Mouse (Mus musculus): ENCODE measurements around the gene Pitpnm1. TPM values are rescaled to one million over a fixed set of nuclear protein-coding genes. Genes with fewer than 3 reads are reported as not detected.
"Not testable (repeated sequence)": the region's sequence is repeated elsewhere in the genome, so short reads cannot be mapped to it uniquely, and the experiment has no call there.

Gene Pitpnm1
- polyA plus RNA-seq, 1 experiment: 42.3 TPM

- Histone ChIP-seq H3K27me3 (ENCODE audit: control insufficient read depth, insufficient read depth, insufficient read length) (no peaks in the 10 kb centered on the region), H3K4me2 (ENCODE audit: low read depth) (no peak overlapping the region), H3ac (ENCODE audit: control insufficient read depth, insufficient read length) (no peak overlapping the region), H3K4me3 (no peak overlapping the region), H3K79me2 (ENCODE audit: control insufficient read depth, insufficient read depth) (no peaks in the 10 kb centered on the region), H3K36me3 (ENCODE audit: control insufficient read depth, insufficient read depth) (no peaks in the 10 kb centered on the region)
- no peak for TF ChIP-seq E2F4 (IDR thresholded peaks at IDR 0.05; ENCODE audit: insufficient read depth)
- TF ChIP-seq MAX (IDR thresholded peaks at IDR 0.05; ENCODE audit: low read depth): no peak
- TF ChIP-seq TCF3 (IDR thresholded peaks at IDR 0.05; ENCODE audit: insufficient read length, low read depth): no peak
- TF ChIP-seq MYOD1 (IDR thresholded peaks at IDR 0.05; ENCODE audit: control insufficient read depth in 1 of 3, insufficient read length in 2 of 3, low read depth in 2 of 3): no peak
- no peak for TF ChIP-seq POLR2AphosphoS2 (IDR thresholded peaks at IDR 0.05; ENCODE audit: insufficient read length, low read depth)
Measured at GRCm38 (mm10) chr19:4057962-4058361, 41.8 kb upstream of the Pitpnm1 start.

DNA sequence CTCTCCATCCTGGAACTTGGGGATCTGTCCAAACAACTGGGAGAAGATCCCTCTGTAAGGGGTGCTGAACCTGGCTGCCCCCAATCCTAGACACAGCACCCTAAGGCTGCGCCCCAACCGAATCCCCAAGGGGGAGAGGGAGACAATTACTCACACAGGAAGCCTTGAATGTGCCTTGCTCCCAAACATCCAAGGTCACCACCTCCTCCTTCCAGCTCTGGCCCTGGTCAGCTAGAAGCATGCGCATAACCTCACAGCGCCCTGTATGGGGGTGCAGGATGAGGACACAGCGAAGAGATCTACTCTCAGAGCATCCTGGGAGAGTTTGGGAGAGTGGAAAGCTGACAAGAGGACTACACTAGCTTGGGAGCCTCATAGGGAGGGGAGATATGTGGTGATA is 41.2 kb upstream of the Pitpnm1 start:
- no peaks in the 10 kb centered on the region for H3K79me2 ChIP-seq (ENCODE audit: control insufficient read depth, insufficient read depth)
- H3K27me3 ChIP-seq (ENCODE audit: control insufficient read depth, insufficient read depth, insufficient read length): no peaks in the 10 kb centered on the region
- H3ac ChIP-seq (ENCODE audit: control insufficient read depth, insufficient read length): no peak overlapping the region
- TF ChIP-seq SRF (IDR thresholded peaks at IDR 0.05; ENCODE audit: control insufficient read depth, insufficient read length, low read depth) (no peak), TCF3 (IDR thresholded peaks at IDR 0.05; ENCODE audit: insufficient read length, low read depth) (no peak), MAX (IDR thresholded peaks at IDR 0.05; ENCODE audit: low read depth) (no peak), MYOG (IDR thresholded peaks at IDR 0.05; ENCODE audit: control insufficient read depth in 1 of 3, insufficient read depth in 1 of 3, insufficient read length in 2 of 3, low read depth in 2 of 3) (no peak), E2F4 (IDR thresholded peaks at IDR 0.05; ENCODE audit: insufficient read depth) (no peak), CEBPB (IDR thresholded peaks at IDR 0.05; ENCODE audit: insufficient read depth, poor library complexity, severe bottlenecking) (no peak), USF1 (IDR thresholded peaks at IDR 0.05; ENCODE audit: low read depth) (no peak), POLR2AphosphoS2 (IDR thresholded peaks at IDR 0.05; ENCODE audit: insufficient read length, low read depth) (no peak), TCF12 (IDR thresholded peaks at IDR 0.05; ENCODE audit: insufficient read depth, poor library complexity, severe bottlenecking) (no peak), POLR2A (IDR thresholded peaks at IDR 0.05; ENCODE audit: insufficient read length, low read depth) (no peak), MYOD1 (IDR thresholded peaks at IDR 0.05; ENCODE audit: control insufficient read depth in 1 of 3, insufficient read length in 2 of 3, low read depth in 2 of 3) (no peak)
- no peak overlapping the region for H3K4me3 ChIP-seq
- H3K36me3 ChIP-seq (ENCODE audit: control insufficient read depth, insufficient read depth): no peaks in the 10 kb centered on the region
- H3K4me2 ChIP-seq (ENCODE audit: low read depth): no peak overlapping the region

GRCm38 (mm10) chr19:4059069-4059740 is 40.6 kb upstream of the Pitpnm1 start, which contains the start of gene Gstp3:
TSS of gene Gstp3 (minus strand) at chr19:4059569.
- TF ChIP-seq CEBPB (IDR thresholded peaks at IDR 0.05; ENCODE audit: insufficient read depth, poor library complexity, severe bottlenecking) (peak; percentile 13; the same call in 1 of the 2 replicates), TCF12 (IDR thresholded peaks at IDR 0.05; ENCODE audit: insufficient read depth, poor library complexity, severe bottlenecking) (no peak)
- Histone ChIP-seq H3ac (ENCODE audit: control insufficient read depth, insufficient read length) (no peak within 1 kb of the TSS), H3K4me2 (ENCODE audit: low read depth) (no peak within 1 kb of the TSS), H3K36me3 (ENCODE audit: control insufficient read depth, insufficient read depth) (no peaks in the 10 kb centered on the region), H3K4me3 (no peak within 1 kb of the TSS), H3K27me3 (ENCODE audit: control insufficient read depth, insufficient read depth, insufficient read length) (no peaks in the 10 kb centered on the region), H3K79me2 (ENCODE audit: control insufficient read depth, insufficient read depth) (no peaks in the 10 kb centered on the region)

GRCm38 (mm10) chr19:4060044-4060898 is 39.5 kb upstream of the Pitpnm1 start:
- not testable (repeated sequence) for H3ac ChIP-seq (ENCODE audit: control insufficient read depth, insufficient read length); H3K4me2 ChIP-seq (ENCODE audit: low read depth); H3K36me3 ChIP-seq (ENCODE audit: control insufficient read depth, insufficient read depth); H3K27me3 ChIP-seq (ENCODE audit: control insufficient read depth, insufficient read depth, insufficient read length); H3K79me2 ChIP-seq (ENCODE audit: control insufficient read depth, insufficient read depth); H3K4me3 ChIP-seq

GRCm38 (mm10) chr19:4060899-4061465 is 38.8 kb upstream of the Pitpnm1 start:
- Histone ChIP-seq H3ac (ENCODE audit: control insufficient read depth, insufficient read length) (no peak overlapping the region), H3K27me3 (ENCODE audit: control insufficient read depth, insufficient read depth, insufficient read length) (no peaks in the 10 kb centered on the region), H3K79me2 (ENCODE audit: control insufficient read depth, insufficient read depth) (no peaks in the 10 kb centered on the region), H3K36me3 (ENCODE audit: control insufficient read depth, insufficient read depth) (no peaks in the 10 kb centered on the region), H3K4me2 (ENCODE audit: low read depth) (no peak overlapping the region), H3K4me3 (no peak overlapping the region)
- TF ChIP-seq POLR2AphosphoS2 (IDR thresholded peaks at IDR 0.05; ENCODE audit: insufficient read length, low read depth) (peak; percentile 31), TCF3 (IDR thresholded peaks at IDR 0.05; ENCODE audit: insufficient read length, low read depth) (no peak)

DNA sequence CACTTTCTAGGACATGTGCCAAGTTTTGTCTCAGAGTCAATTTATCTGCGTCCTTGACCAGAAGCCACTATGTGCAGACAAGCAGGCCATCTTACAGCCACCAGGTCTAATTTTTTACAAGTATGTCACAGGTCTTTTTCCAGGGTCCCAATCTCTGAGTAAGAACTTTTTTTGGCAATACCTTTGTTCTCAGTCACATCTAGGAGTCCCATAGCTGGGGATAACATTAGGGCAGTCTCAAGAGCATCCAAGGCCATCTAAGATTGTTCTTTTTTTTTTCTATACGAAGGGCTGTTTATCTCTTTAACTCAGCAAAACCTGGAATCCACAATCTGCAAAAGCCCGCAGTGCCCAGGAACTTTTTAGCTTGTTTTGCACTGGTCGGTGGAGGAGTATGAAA is 36.4 kb upstream of the Pitpnm1 start:
- H3K4me3 ChIP-seq; H3ac ChIP-seq (ENCODE audit: control insufficient read depth, insufficient read length); H3K27me3 ChIP-seq (ENCODE audit: control insufficient read depth, insufficient read depth, insufficient read length); H3K79me2 ChIP-seq (ENCODE audit: control insufficient read depth, insufficient read depth); H3K36me3 ChIP-seq (ENCODE audit: control insufficient read depth, insufficient read depth): not testable (repeated sequence)
- H3K4me2 ChIP-seq (ENCODE audit: low read depth): peak overlapping the region; percentile 75

DNA sequence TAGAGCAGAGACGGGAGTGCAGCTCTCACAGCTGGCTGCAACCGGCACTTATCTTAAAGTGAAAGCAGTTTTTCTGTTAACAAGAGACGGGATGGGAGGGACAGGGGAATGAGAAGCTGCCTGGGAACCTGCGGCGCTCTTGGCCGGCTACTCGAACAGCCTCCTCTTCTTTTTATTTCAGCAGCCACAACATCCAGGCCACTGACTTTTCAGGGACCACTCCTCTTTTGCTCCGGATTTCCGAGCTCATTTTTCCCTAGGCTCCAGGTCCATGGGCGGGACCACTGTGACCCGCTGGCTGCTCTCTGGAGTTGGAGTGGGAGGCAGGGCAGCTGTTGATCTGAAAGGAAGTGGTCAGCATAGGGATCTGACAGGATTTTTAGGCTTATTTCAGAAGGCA is 35.3 kb upstream of the Pitpnm1 start:
- H3K27me3 ChIP-seq (ENCODE audit: control insufficient read depth, insufficient read depth, insufficient read length); H3K4me2 ChIP-seq (ENCODE audit: low read depth): not testable (repeated sequence)
- peak overlapping the region; percentile 14 for H3K4me3 ChIP-seq

More for the DNA sequence above, 35.3 kb upstream of the Pitpnm1 start:
- H3ac ChIP-seq (ENCODE audit: control insufficient read depth, insufficient read length); H3K36me3 ChIP-seq (ENCODE audit: control insufficient read depth, insufficient read depth); H3K79me2 ChIP-seq (ENCODE audit: control insufficient read depth, insufficient read depth): not testable (repeated sequence)
